Mouse (Mus musculus): ENCODE results near the gene Cyp4f40.
"Not testable (repeated sequence)": the region's sequence is repeated elsewhere in the genome, so short reads cannot be mapped to it uniquely, and the experiment has no call there.

The Cyp4f40 gene

GRCm38 (mm10) chr17:32658712-32659111, at the start of gene Cyp4f40:
Cyp4f40 (plus strand) TSS chr17:32658900.
- no peak for DNase-seq (ENCODE audit: low spot score in 2 of 2)

GRCm38 (mm10) chr17:32610231-32610630, 48.5 kb upstream of the Cyp4f40 start:
- not testable (repeated sequence) for DNase-seq (ENCODE audit: low spot score in 2 of 2)

- DNase-seq (ENCODE audit: low spot score in 2 of 2) = no peak
These were observed 47.8 kb upstream of the Cyp4f40 start for GRCm38 (mm10) chr17:32610896-32611295.

GRCm38 (mm10) chr17:32612417-32612816, 46.3 kb upstream of the Cyp4f40 start:
- DNase-seq (ENCODE audit: low spot score in 2 of 2) = no peak

- DNase-seq (ENCODE audit: low spot score in 2 of 2) = no peak
These were observed 41.4 kb upstream of the Cyp4f40 start for GRCm38 (mm10) chr17:32617252-32617651.

GRCm38 (mm10) chr17:32621018-32621417, 37.7 kb upstream of the Cyp4f40 start, which contains the start of gene Cyp4f37:
Cyp4f37 (plus strand) TSS chr17:32621309.
- not testable (repeated sequence) for DNase-seq (ENCODE audit: low spot score in 2 of 2)

- not testable (repeated sequence) for DNase-seq (ENCODE audit: low spot score in 2 of 2)
These were observed 29.0 kb upstream of the Cyp4f40 start for GRCm38 (mm10) chr17:32629726-32630125.

- no peak for DNase-seq (ENCODE audit: low spot score in 2 of 2)
These were observed 26.8 kb upstream of the Cyp4f40 start for GRCm38 (mm10) chr17:32631936-32632335.

GRCm38 (mm10) chr17:32634242-32634971, 24.3 kb upstream of the Cyp4f40 start:
- not testable (repeated sequence) for DNase-seq (ENCODE audit: low spot score in 2 of 2)

- DNase-seq (ENCODE audit: low spot score in 2 of 2) = peak; percentile 39 to 86
These were observed 23.8 kb upstream of the Cyp4f40 start for GRCm38 (mm10) chr17:32634972-32635314.

GRCm38 (mm10) chr17:32636341-32636740, 22.4 kb upstream of the Cyp4f40 start:
- DNase-seq (ENCODE audit: low spot score in 2 of 2) = no peak

- no peak for DNase-seq (ENCODE audit: low spot score in 2 of 2)
These were observed 21.5 kb upstream of the Cyp4f40 start for GRCm38 (mm10) chr17:32637151-32637550.

- no peak for DNase-seq (ENCODE audit: low spot score in 2 of 2)
These were observed 12.1 kb upstream of the Cyp4f40 start for GRCm38 (mm10) chr17:32646631-32647030.

GRCm38 (mm10) chr17:32653860-32654259, 4.8 kb upstream of the Cyp4f40 start:
- DNase-seq (ENCODE audit: low spot score in 2 of 2) = no peak

GRCm38 (mm10) chr17:32657041-32657440, 1.7 kb upstream of the Cyp4f40 start:
- no peak for DNase-seq (ENCODE audit: low spot score in 2 of 2)

- DNase-seq (ENCODE audit: low spot score in 2 of 2) = no peak
These were observed 454 bp upstream of the Cyp4f40 start for GRCm38 (mm10) chr17:32658246-32658645.

- DNase-seq (ENCODE audit: low spot score in 2 of 2) = no peak
These were observed 15.3 kb downstream of the Cyp4f40 start for GRCm38 (mm10) chr17:32673976-32674375.

- no peak for DNase-seq (ENCODE audit: low spot score in 2 of 2)
These were observed 17.4 kb downstream of the Cyp4f40 start for GRCm38 (mm10) chr17:32676040-32676635.

GRCm38 (mm10) chr17:32680404-32680803, 21.7 kb downstream of the Cyp4f40 start:
- DNase-seq (ENCODE audit: low spot score in 2 of 2) = peak in 1 of 2 experiments; percentile 44

GRCm38 (mm10) chr17:32685048-32685750, 26.5 kb downstream of the Cyp4f40 start, which contains the start of gene Cyp4f15:
Cyp4f15 (plus strand) TSS chr17:32685627.
- peak; percentile 10 to 27 for DNase-seq (ENCODE audit: low spot score in 2 of 2)

GRCm38 (mm10) chr17:32686722-32687121, 28.0 kb downstream of the Cyp4f40 start:
- no peak for DNase-seq (ENCODE audit: low spot score in 2 of 2)

- no peak for DNase-seq (ENCODE audit: low spot score in 2 of 2)
These were observed 32.3 kb downstream of the Cyp4f40 start for GRCm38 (mm10) chr17:32690959-32691358.

- DNase-seq (ENCODE audit: low spot score in 2 of 2) = no peak
These were observed 44.1 kb downstream of the Cyp4f40 start for GRCm38 (mm10) chr17:32702826-32703225.
